Mouse (Mus musculus): ENCODE results near the gene Spr.

- TF ChIP-seq POLR2A (IDR thresholded peaks at IDR 0.05; ENCODE audit: low read depth, low read length) (no peak), CTCF (conservative IDR thresholded peaks at IDR 0.05; ENCODE audit: insufficient read depth, insufficient read length, low read depth, low read length) (no peak; the same call in 1 of the 2 replicates)
Observed at GRCm38 (mm10) chr6:85179569-85179968, 42.0 kb upstream of the Spr start.

All from kidney, adult 2 months (tissue).